Mouse (Mus musculus) heart, embryonic 14.5 days (tissue): ENCODE data around the gene Rasl11b. TPM values are rescaled to one million over a fixed set of nuclear protein-coding genes. Genes with fewer than 3 reads are reported as not detected.

Source experiments
- ATAC-seq: fragments of 200-750 bp; cut with Nextera tagmentation; 2 replicates; pipeline ENCODE4 v1.8.0; 2017; ENCODE audit warnings: low read depth, moderate TSS enrichment; ENCODE audit not compliant: insufficient number of reproducible peaks, insufficient read depth, low FRiP score
- H3K27ac ChIP-seq, 2 experiments: fragments of 200-500 bp in 1 of 2; fragments of 300-500 bp in 1 of 2; sonication (generic) in 1 of 2; replicated peaks in 1 of 2; 2 replicates each; pipeline ENCODE4 v1.5.1; 2012 to 2014; ENCODE audit warnings: low read depth in 2 of 2, low read length in 2 of 2, control low read depth in 1 of 2, mild to moderate bottlenecking in 1 of 2, mixed read lengths in 1 of 2; ENCODE audit not compliant: control insufficient read depth in 1 of 2, insufficient read depth in 1 of 2
- H3K27me3 ChIP-seq: fragments of 300-500 bp; sonication (generic); 2 replicates; pipeline ENCODE4 v1.6.1; 2014; ENCODE audit warnings: mild to moderate bottlenecking, low read length, control low read depth; ENCODE audit not compliant: control insufficient read depth, insufficient read depth
- H3K36me3 ChIP-seq: fragments of 300-500 bp; sonication (generic); 2 replicates; pipeline ENCODE4 v1.6.1; 2014; ENCODE audit warnings: mild to moderate bottlenecking, control low read depth, low read length, mixed read lengths; ENCODE audit not compliant: control insufficient read depth, insufficient read depth
- H3K4me1 ChIP-seq, 2 experiments: fragments of 200-500 bp in 1 of 2; fragments of 300-500 bp in 1 of 2; sonication (generic) in 1 of 2; 2 replicates each; pipeline ENCODE4 v1.6.1; 2012 to 2014; ENCODE audit warnings: low read length in 2 of 2, control low read depth in 1 of 2, mixed read lengths in 1 of 2; ENCODE audit not compliant: control insufficient read depth in 2 of 2, insufficient read depth in 2 of 2
- H3K4me2 ChIP-seq: fragments of 300-500 bp; sonication (generic); 2 replicates; pipeline ENCODE4 v1.6.1; 2014; ENCODE audit warnings: mild to moderate bottlenecking, low read length
- H3K4me3 ChIP-seq, 2 experiments: fragments of 200-500 bp in 1 of 2; fragments of 300-500 bp in 1 of 2; sonication (generic) in 1 of 2; 2 replicates each; pipeline ENCODE4 v1.5.1; 2012 to 2014; ENCODE audit warnings: low read length in 2 of 2, mild to moderate bottlenecking in 2 of 2, control low read depth in 1 of 2, low read depth in 1 of 2, moderate library complexity in 1 of 2; ENCODE audit not compliant: control insufficient read depth in 1 of 2, insufficient read depth in 1 of 2
- H3K9ac ChIP-seq: fragments of 300-500 bp; sonication (generic); 2 replicates; pipeline ENCODE4 v1.6.1; 2014; ENCODE audit warnings: mild to moderate bottlenecking, low read length
- H3K9me3 ChIP-seq: fragments of 300-500 bp; sonication (generic); 2 replicates; pipeline ENCODE4 v1.6.1; 2016; ENCODE audit warnings: low read length, control low read depth; ENCODE audit not compliant: control insufficient read depth
- WGBS: fragments of 180-500 bp; shearing (Covaris S2); extraction: QIAGEN DNeasy Blood & Tissue Kit; methylation state at CpG from one replicate; pipeline ENCODE4 v1.1.7; 2014; 5-methylcytosine and 5-hydroxymethylcytosine counted together
- polyA plus RNA-seq: library from polyadenylated mRNA; unstranded; fragments of >200 nt; fragmentation: Nextera tagmentation; extraction: Ambion mirVana; gene quantifications from 2 replicates; pipeline ENCODE4 v1.2.1, GENCODE M21; 2014

Gene Rasl11b
- polyA plus RNA-seq, 1 experiment from 2014 or later = 92.3 TPM

GRCm38 (mm10) chr5:74211346-74211745, 16.3 kb downstream of the Rasl11b start:
- Histone ChIP-seq H3K4me1 (peaks cover 33 to 36% of the 10 kb centered on the region in 2 experiments), H3K9me3 (no peaks in the 10 kb centered on the region), H3K27me3 (no peaks in the 10 kb centered on the region), H3K4me3 (no peak overlapping the region), H3K9ac (no peak overlapping the region), H3K36me3 (no peaks in the 10 kb centered on the region), H3K4me2 (no peak overlapping the region), H3K27ac (no peak overlapping the region)
- no peak for ATAC-seq
- 52% methylated on average over 11 of the region's 11 CpGs for WGBS

DNA sequence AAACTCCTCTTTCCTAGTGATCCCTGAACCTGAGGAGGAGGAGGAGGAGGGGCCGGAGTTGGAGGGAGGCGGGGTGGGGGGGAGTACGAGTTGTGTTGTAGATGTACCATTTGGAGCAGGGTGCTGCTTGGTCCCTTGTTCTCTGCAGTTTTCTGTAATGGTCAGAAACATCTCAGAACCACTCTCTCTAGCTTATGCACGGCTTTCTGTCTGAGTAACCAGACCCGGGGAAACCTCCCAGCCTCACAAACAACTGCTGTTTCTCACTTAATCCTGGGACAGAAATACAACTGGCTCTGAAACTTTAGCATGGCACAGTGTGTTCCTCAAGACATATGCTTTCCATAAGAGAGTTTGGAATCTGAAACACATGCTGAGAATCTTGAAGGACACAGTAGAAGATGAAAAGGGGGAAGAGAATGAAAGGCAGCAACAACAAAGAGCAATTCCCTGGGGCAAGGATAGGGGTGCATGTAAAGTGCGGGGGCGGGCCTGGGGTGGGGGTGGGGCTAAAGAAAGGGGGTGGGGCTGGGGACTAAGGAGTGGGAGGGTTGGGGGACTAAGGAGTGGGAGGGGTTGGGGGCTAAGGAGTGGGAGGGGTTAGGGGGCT, 19.5 kb downstream of the Rasl11b start:
- H3K36me3 ChIP-seq = no peaks in the 10 kb centered on the region
- H3K4me2 ChIP-seq = no peak overlapping the region
- H3K9ac ChIP-seq = no peak overlapping the region; the same call in 1 of the 2 replicates
- no peak overlapping the region for H3K4me3 ChIP-seq
- ATAC-seq = no peak
- peaks cover 10 to 12% of the 10 kb centered on the region in 2 experiments for H3K4me1 ChIP-seq
- H3K27ac ChIP-seq = peak overlapping the region; percentile 18 to 43; a peak in 1 of 4 replicates
- H3K9me3 ChIP-seq = no peaks in the 10 kb centered on the region
- H3K27me3 ChIP-seq = no peaks in the 10 kb centered on the region
- WGBS = 28% methylated on average over 7 of the region's 7 CpGs

GRCm38 (mm10) chr5:74215125-74215524, 20.0 kb downstream of the Rasl11b start:
- no peaks in the 10 kb centered on the region for H3K36me3 ChIP-seq
- H3K27me3 ChIP-seq = no peaks in the 10 kb centered on the region
- WGBS = 48% methylated on average over 4 of the region's 4 CpGs
- no peaks in the 10 kb centered on the region for H3K9me3 ChIP-seq
- H3K27ac ChIP-seq = no peak overlapping the region
- H3K4me2 ChIP-seq = no peak overlapping the region
- ATAC-seq = no peak
- H3K4me3 ChIP-seq = no peak overlapping the region
- peaks cover 5 to 11% of the 10 kb centered on the region in 2 experiments for H3K4me1 ChIP-seq
- no peak overlapping the region for H3K9ac ChIP-seq

GRCm38 (mm10) chr5:74218524-74218923, 23.4 kb downstream of the Rasl11b start:
- Histone ChIP-seq H3K4me1 (peaks cover 2 to 4% of the 10 kb centered on the region in 2 experiments; a peak in 2 of 4 replicates), H3K9me3 (no peaks in the 10 kb centered on the region), H3K4me2 (no peak overlapping the region), H3K9ac (no peak overlapping the region), H3K4me3 (no peak overlapping the region), H3K27ac (no peak overlapping the region), H3K36me3 (no peaks in the 10 kb centered on the region), H3K27me3 (no peaks in the 10 kb centered on the region)
- no peak for ATAC-seq
- 79% methylated on average over 4 of the region's 4 CpGs for WGBS

GRCm38 (mm10) chr5:74222626-74223025, 27.5 kb downstream of the Rasl11b start:
- Histone ChIP-seq H3K9ac (no peak overlapping the region), H3K27ac (no peak overlapping the region), H3K9me3 (no peaks in the 10 kb centered on the region), H3K4me1 (peaks cover 0 to 2% of the 10 kb centered on the region in 2 experiments; a peak in 1 of 4 replicates), H3K4me3 (no peak overlapping the region), H3K4me2 (no peak overlapping the region), H3K27me3 (no peaks in the 10 kb centered on the region), H3K36me3 (no peaks in the 10 kb centered on the region)
- no peak for ATAC-seq
- 82% methylated on average over 4 of the region's 4 CpGs for WGBS

- Histone ChIP-seq H3K27me3 (no peaks in the 10 kb centered on the region), H3K9me3 (no peaks in the 10 kb centered on the region), H3K4me1 (peaks cover 4 to 6% of the 10 kb centered on the region in 2 experiments; a peak in 3 of 4 replicates), H3K4me3 (no peak overlapping the region), H3K4me2 (no peak overlapping the region), H3K36me3 (no peaks in the 10 kb centered on the region), H3K27ac (no peak overlapping the region), H3K9ac (no peak overlapping the region)
- WGBS = 86% methylated on average over 6 of the region's 6 CpGs
- ATAC-seq = no peak
These were observed 29.4 kb downstream of the Rasl11b start for GRCm38 (mm10) chr5:74224480-74224879.

DNA sequence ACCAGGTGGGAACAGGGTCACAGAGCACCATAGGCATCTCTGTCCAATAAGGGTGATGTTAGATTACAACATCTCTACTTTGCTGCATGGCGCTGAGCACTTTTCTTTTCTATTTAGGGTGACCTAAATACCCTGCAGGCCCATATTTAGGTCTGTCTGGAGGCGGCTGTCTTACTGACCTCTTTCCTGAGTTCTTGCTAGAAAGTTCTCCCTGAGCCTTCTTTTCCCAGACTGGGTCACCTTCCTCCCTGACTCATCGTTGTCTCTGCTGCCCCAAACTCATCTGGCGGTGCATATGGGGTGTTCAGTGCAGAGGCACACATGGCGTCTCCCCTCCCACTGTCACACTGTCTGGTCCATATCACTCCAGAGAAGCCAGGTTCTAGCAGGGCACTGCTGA, 31.1 kb downstream of the Rasl11b start:
- Histone ChIP-seq H3K4me1 (peaks cover 14 to 21% of the 10 kb centered on the region in 2 experiments), H3K36me3 (no peaks in the 10 kb centered on the region), H3K4me2 (no peak overlapping the region), H3K27ac (no peak overlapping the region), H3K9me3 (no peaks in the 10 kb centered on the region), H3K27me3 (no peaks in the 10 kb centered on the region), H3K4me3 (no peak overlapping the region), H3K9ac (no peak overlapping the region)
- no peak for ATAC-seq
- WGBS = 78% methylated on average over 5 of the region's 5 CpGs

DNA sequence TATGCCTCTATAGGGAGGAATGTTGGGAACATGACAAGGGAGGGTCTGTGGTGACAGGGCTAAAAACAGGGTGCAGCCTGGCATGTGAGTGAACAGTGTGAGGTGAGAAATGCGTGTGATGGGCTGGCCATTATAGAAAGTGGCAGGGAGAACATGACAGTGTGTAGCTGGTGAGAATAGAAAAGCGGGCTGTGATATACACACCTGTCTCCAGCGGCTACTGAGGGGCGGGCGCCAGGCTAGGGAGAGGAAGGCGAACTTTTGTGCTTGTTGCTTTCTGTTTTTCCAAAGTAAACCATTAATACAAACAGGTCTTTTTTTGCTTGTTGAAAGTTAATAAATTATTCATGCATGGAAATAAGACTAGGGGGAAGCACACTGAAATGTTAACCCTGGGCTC, 32.3 kb downstream of the Rasl11b start:
- H3K4me1 ChIP-seq = peaks cover 14 to 25% of the 10 kb centered on the region in 2 experiments
- H3K9ac ChIP-seq = no peak overlapping the region
- no peak overlapping the region for H3K27ac ChIP-seq
- H3K36me3 ChIP-seq = no peaks in the 10 kb centered on the region
- no peak for ATAC-seq
- no peaks in the 10 kb centered on the region for H3K9me3 ChIP-seq
- no peak overlapping the region for H3K4me3 ChIP-seq
- H3K27me3 ChIP-seq = no peaks in the 10 kb centered on the region
- 90% methylated on average over 6 of the region's 6 CpGs for WGBS
- H3K4me2 ChIP-seq = no peak overlapping the region
